Mouse (Mus musculus) embryonic facial prominence, embryonic 11.5 days (tissue): ENCODE results near the gene Syt10. TPM values are rescaled to one million over a fixed set of nuclear protein-coding genes. Genes with fewer than 3 reads are reported as not detected.
"Not testable (repeated sequence)": the region's sequence is repeated elsewhere in the genome, so short reads cannot be mapped to it uniquely, and the experiment has no call there.

ENCODE experiments used
- ATAC-seq: fragments of 200-750 bp; cut with Nextera tagmentation; replicated peaks from 2 replicates; pipeline ENCODE4 v1.8.0; 2017; ENCODE audit warnings: low read depth; ENCODE audit not compliant: insufficient number of reproducible peaks, low FRiP score, low TSS enrichment
- DNase-seq: peaks from one replicate; pipeline ENCODE4 v3.0.0-alpha.2; 2015; ENCODE audit warnings: low spot score
- H3K27ac ChIP-seq: fragments of 300-500 bp; sonication (generic); replicated peaks from 2 replicates; pipeline ENCODE4 v1.5.1; 2014; ENCODE audit warnings: mild to moderate bottlenecking, low read depth, low read length, control low read depth
- H3K27me3 ChIP-seq: fragments of 300-500 bp; sonication (generic); 2 replicates; pipeline ENCODE4 v1.6.1; 2014; ENCODE audit warnings: mild to moderate bottlenecking, low read length, moderate library complexity, mixed read lengths; ENCODE audit not compliant: control insufficient read depth, insufficient read depth
- H3K36me3 ChIP-seq: fragments of 300-500 bp; sonication (generic); replicated peaks from 2 replicates; pipeline ENCODE4 v1.6.1; 2014; ENCODE audit warnings: low read depth, mild to moderate bottlenecking, low read length, moderate library complexity, mixed read lengths; ENCODE audit not compliant: control insufficient read depth, insufficient read depth
- H3K4me1 ChIP-seq: fragments of 300-500 bp; sonication (generic); 2 replicates; pipeline ENCODE4 v1.6.1; 2014; ENCODE audit warnings: low read length, mixed read lengths; ENCODE audit not compliant: control insufficient read depth, insufficient read depth
- H3K4me2 ChIP-seq: fragments of 300-500 bp; sonication (generic); 2 replicates; pipeline ENCODE4 v1.6.1; 2014; ENCODE audit warnings: low read depth, mild to moderate bottlenecking, control low read depth, low read length, moderate library complexity
- H3K4me3 ChIP-seq: fragments of 300-500 bp; sonication (generic); 2 replicates; pipeline ENCODE4 v1.5.1; 2014; ENCODE audit warnings: low read depth, low read length, control low read depth
- H3K9ac ChIP-seq: fragments of 300-500 bp; sonication (generic); replicated peaks from 2 replicates; pipeline ENCODE4 v1.6.1; 2014; ENCODE audit warnings: mild to moderate bottlenecking, control low read depth, low read length
- H3K9me3 ChIP-seq: fragments of 300-500 bp; sonication (generic); replicated peaks from 2 replicates; pipeline ENCODE4 v1.6.1; 2016; ENCODE audit warnings: mild to moderate bottlenecking, low read length, inconsistent platforms, mixed read lengths; ENCODE audit not compliant: control insufficient read depth
- WGBS: fragments of 180-500 bp; shearing (Covaris S2); extraction: QIAGEN DNeasy Blood & Tissue Kit; methylation state at CpG from one replicate; pipeline ENCODE4 v1.1.7; 2014; 5-methylcytosine and 5-hydroxymethylcytosine counted together
- polyA plus RNA-seq: library from polyadenylated mRNA; unstranded; fragments of >200 nt; fragmentation: Nextera tagmentation; extraction: Ambion mirVana; gene quantifications from 2 replicates; pipeline ENCODE4 v1.2.1, GENCODE M21; 2014

The Syt10 gene
- not detected in 2 replicates for polyA plus RNA-seq

DNA sequence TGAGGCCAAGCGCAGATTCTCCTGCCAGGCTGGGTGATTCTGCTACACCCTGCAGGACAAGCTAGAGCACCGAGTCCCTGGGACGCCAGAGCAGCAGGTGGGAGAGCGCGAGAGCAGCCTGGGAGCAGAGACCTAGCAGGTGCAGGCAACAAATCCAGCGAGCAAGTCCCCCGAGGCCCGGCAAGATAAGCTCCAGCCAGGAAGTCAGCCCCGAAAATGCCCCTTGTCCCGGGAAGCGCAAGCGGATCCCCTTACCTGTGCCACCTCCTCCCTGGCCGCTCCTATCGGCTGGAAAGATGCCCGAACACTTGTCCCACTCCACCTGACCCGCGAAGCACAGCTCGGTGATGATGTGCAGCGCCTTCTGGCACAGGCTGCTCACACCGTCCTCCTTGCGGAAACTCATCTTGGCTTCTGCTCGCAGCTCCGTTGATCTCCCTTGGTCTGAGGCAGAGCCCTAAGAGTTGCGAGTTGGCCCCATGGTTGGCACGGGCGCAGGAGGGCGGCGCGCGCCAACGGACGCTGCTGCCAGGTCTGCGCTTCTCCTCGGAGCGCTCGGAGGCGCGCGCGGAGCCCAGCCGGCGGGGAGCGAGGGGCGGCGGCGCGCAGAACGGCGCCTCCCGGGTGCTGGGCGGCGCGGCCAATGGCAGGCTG is at the start of gene Syt10:
TSS of gene Syt10 (minus strand) at position 497 of the 654 bp plus-strand sequence.
- peak within 1 kb of the TSS; percentile 13; the same call in 1 of the 2 replicates for H3K9ac ChIP-seq
- peaks cover 19% of the 10 kb centered on the region for H3K27me3 ChIP-seq
- H3K36me3 ChIP-seq = no peaks in the 10 kb centered on the region
- peak; percentile 56 for DNase-seq
- peak within 1 kb of the TSS; percentile 40 for H3K4me3 ChIP-seq
- peaks cover 3% of the 10 kb centered on the region; the same call in 1 of the 2 replicates for H3K4me1 ChIP-seq
- 1% methylated on average over 51 of the region's 53 CpGs for WGBS
- H3K9me3 ChIP-seq = no peaks in the 10 kb centered on the region
- peak within 1 kb of the TSS; percentile 77 for H3K4me2 ChIP-seq
- H3K27ac ChIP-seq = no peak within 1 kb of the TSS
- ATAC-seq = no peak

DNA sequence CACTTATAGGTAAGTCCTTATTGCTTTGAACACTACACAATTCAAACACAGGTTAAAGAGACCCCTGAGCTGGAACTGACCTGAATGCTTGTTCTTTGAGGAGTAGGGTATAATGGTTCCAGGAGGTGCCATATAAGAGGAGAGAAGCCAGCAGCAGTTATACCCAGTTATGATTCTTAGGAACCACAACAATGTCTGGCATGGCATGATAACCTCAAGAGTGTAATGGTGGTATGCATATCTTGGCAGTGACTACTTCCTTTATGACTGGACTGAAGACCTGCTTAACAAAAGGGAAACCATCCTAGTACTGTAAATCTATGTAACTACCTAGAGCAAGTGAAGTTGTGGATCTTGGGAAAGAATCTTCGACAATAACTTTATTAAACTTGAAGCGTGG is 42.1 kb upstream of the Syt10 start:
- H3K27me3 ChIP-seq = no peaks in the 10 kb centered on the region
- no peaks in the 10 kb centered on the region for H3K36me3 ChIP-seq
- no peak overlapping the region for H3K4me2 ChIP-seq
- no peak overlapping the region for H3K4me3 ChIP-seq
- no peak overlapping the region for H3K9ac ChIP-seq
- no peak overlapping the region for H3K27ac ChIP-seq
- H3K4me1 ChIP-seq = no peaks in the 10 kb centered on the region
- DNase-seq = no peak
- 96% methylated on average over 2 of the region's 2 CpGs for WGBS
- ATAC-seq = no peak
- H3K9me3 ChIP-seq = no peaks in the 10 kb centered on the region

DNA sequence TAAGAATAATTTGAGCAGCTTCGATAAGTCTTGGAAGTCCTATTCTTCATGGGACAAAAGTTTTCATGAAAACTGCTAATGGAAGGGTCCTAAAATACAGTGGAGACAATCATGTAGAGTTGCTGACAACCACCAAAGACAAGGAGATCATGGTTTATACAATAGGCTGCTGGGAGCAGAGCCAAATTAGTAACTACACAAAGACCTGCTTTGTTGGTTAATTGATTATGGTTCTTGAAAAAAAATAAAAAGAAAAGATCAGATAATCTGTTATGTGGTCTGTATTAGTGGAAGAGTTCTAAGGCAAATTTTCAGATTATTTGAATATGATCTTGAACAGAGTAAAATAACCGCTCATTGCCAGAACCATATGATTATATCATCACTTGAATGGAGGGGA is 37.3 kb upstream of the Syt10 start:
- H3K36me3 ChIP-seq = no peaks in the 10 kb centered on the region
- H3K9ac ChIP-seq = no peak overlapping the region
- no peak for DNase-seq
- no peak for ATAC-seq
- H3K27me3 ChIP-seq = no peaks in the 10 kb centered on the region
- H3K4me1 ChIP-seq = no peaks in the 10 kb centered on the region
- H3K27ac ChIP-seq = no peak overlapping the region
- H3K4me3 ChIP-seq = no peak overlapping the region
- no peak overlapping the region for H3K4me2 ChIP-seq
- no peaks in the 10 kb centered on the region for H3K9me3 ChIP-seq
- WGBS = 86% methylated on average over 2 of the region's 2 CpGs

GRCm38 (mm10) chr15:89816098-89816497 is 25.6 kb downstream of the Syt10 start:
- Histone ChIP-seq H3K36me3 (no peaks in the 10 kb centered on the region), H3K4me3 (no peak overlapping the region), H3K9me3 (no peaks in the 10 kb centered on the region), H3K4me2 (no peak overlapping the region), H3K4me1 (no peaks in the 10 kb centered on the region), H3K27ac (no peak overlapping the region), H3K9ac (no peak overlapping the region), H3K27me3 (no peaks in the 10 kb centered on the region)
- DNase-seq (peak; percentile 51), ATAC-seq (no peak)
- WGBS = 49% methylated on average over 10 of the region's 10 CpGs

- DNase-seq (no peak), ATAC-seq (no peak)
- Histone ChIP-seq H3K4me3 (no peak overlapping the region), H3K9me3 (no peaks in the 10 kb centered on the region), H3K9ac (no peak overlapping the region), H3K27ac (no peak overlapping the region), H3K4me1 (no peaks in the 10 kb centered on the region), H3K36me3 (no peaks in the 10 kb centered on the region), H3K27me3 (no peaks in the 10 kb centered on the region), H3K4me2 (no peak overlapping the region)
- WGBS = 92% methylated on average over 3 of the region's 3 CpGs
Observed at GRCm38 (mm10) chr15:89804478-89804877, 37.2 kb downstream of the Syt10 start.

GRCm38 (mm10) chr15:89779928-89780327 is 61.7 kb downstream of the Syt10 start:
- H3K36me3 ChIP-seq = no peaks in the 10 kb centered on the region
- H3K4me1 ChIP-seq = no peaks in the 10 kb centered on the region
- 79% methylated on average over 9 of the region's 9 CpGs for WGBS
- DNase-seq (no peak), ATAC-seq (no peak)
- no peak overlapping the region for H3K4me2 ChIP-seq
- no peak overlapping the region for H3K4me3 ChIP-seq
- H3K9me3 ChIP-seq = no peaks in the 10 kb centered on the region
- no peak overlapping the region for H3K9ac ChIP-seq
- H3K27ac ChIP-seq = no peak overlapping the region
- H3K27me3 ChIP-seq = no peaks in the 10 kb centered on the region

DNA sequence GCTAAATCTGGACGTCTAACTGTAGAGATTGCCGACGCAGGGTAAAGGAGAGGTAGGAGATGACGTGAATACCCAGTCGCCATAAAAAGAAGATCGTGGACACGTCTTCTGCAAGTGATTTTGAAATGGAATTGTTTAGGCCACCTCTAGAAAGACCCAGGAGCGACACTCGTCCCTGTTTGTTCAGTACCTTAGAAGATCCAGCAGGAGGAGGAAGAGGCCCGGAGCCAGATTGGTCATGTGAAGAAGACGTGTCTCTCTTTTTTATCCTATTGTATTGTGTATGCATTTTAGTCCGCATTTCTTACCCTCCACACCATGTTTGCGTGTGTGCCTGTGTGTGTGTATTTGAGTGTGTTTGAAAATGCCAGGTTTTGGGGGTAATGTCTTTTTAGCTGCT is 75.6 kb downstream of the Syt10 start:
- not testable (repeated sequence) for H3K27me3 ChIP-seq, H3K4me2 ChIP-seq, H3K4me1 ChIP-seq, H3K4me3 ChIP-seq, H3K9me3 ChIP-seq, H3K9ac ChIP-seq, DNase-seq, H3K36me3 ChIP-seq, ATAC-seq, H3K27ac ChIP-seq
- WGBS = 91% methylated on average over 9 of the region's 13 CpGs

DNA sequence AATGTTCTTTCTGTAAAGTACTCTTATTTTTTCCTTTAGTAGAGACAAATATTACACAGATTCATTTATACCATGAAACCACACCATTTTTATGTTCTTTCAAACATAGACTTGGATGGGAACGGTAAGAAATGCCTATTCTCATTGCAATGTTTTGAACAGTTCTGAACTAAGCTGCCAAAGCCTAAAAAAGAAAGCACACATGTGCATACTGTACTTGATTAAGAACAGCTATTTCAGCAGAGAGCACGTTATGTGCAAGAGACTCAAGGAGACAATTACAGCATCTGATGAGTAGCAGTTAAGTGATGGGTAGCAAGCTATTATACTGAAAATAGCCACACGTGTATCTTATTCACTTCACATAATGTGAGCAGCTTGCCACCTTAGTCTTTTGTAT is 108.0 kb downstream of the Syt10 start:
- WGBS = 77% methylated on average over 3 of the region's 3 CpGs
- ATAC-seq = no peak
- H3K4me2 ChIP-seq = no peak overlapping the region

More for the DNA sequence above, 108.0 kb downstream of the Syt10 start:
- DNase-seq = no peak
- Histone ChIP-seq H3K4me1 (no peaks in the 10 kb centered on the region), H3K36me3 (no peaks in the 10 kb centered on the region), H3K4me3 (no peak overlapping the region), H3K27ac (no peak overlapping the region), H3K9me3 (no peaks in the 10 kb centered on the region), H3K9ac (no peak overlapping the region), H3K27me3 (no peaks in the 10 kb centered on the region)
